ENCODE assay signal across 7 mouse cellular contexts in the genomic region with DNA sequence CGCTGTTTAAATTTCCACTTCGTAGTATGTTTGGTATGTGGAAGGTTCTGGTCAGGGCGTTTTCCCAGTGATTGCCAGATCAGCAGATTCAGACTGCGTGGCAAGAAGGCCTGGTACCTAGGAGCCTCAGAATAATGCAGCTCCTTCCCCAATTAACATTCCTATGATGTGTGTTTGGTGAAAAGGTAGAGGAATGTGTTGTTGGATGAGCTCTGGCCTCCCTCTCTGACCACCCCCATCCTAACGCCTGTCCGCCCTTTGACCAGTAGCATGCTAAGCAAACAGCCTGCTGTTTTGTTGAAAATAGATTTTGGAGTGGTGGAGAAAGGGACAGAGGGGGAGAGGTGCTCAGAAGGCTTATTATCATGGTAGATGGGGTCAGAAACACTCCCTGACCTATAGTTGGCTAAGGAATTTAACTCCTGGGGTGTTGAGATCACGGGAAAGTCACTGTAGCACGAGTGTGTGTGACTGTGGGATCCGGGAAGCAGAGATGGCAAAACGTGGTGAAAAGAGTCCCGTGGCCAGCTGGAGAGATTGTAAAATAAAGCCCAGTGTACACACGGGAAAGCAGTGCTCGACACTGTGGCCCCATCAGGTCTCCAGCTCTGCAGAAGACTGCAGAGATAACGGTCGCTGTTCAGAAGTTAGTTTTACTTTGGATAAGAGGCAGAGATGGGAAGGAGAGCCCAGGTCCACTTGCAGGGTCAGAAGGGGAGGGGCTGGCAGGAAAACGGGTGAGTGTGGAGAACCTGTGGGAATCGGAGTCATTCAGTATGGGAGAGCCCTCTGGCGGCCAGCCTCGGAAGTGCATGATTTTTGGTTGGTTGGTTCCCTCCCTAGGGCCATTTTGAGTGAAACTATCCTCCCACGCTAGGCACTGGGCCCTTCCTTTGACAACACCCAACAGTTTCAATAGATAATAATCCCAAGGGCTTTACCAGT. TPM values are rescaled to one million over a fixed set of nuclear protein-coding genes. Genes with fewer than 3 reads are reported as not detected.
A peak's percentile ranks its signal among the peaks of the same experiment; 100 is the strongest.
DNase-seq lines count a peak whose midpoint lies in the region; ATAC-seq lines count a peak whose summit lies in the region.

No protein-coding gene starts in this region.

- no peak overlapping the region for H3K4me2 ChIP-seq in embryonic facial prominence, embryonic 11.5 days (ENCODE audit: low read depth, low read length)
- H3K4me2 ChIP-seq in limb, embryonic 11.5 days (ENCODE audit: low read depth, severe bottlenecking) = peak overlapping the region; percentile 31; the same call in 1 of the 2 replicates
- peak overlapping the region; percentile 33 for H3K4me2 ChIP-seq in midbrain, embryonic 14.5 days (ENCODE audit: low read length)

- no peak overlapping the region for H3K9ac ChIP-seq in embryonic facial prominence, embryonic 11.5 days (replicated peaks; ENCODE audit: low read length)
- no peak overlapping the region for H3K9ac ChIP-seq in limb, embryonic 11.5 days (ENCODE audit: low read length)
- no peak overlapping the region for H3K9ac ChIP-seq in midbrain, embryonic 14.5 days (replicated peaks; ENCODE audit: low read length)

- no peaks in the 10 kb centered on the region for H3K36me3 ChIP-seq in embryonic facial prominence, embryonic 11.5 days (replicated peaks; ENCODE audit: control insufficient read depth, insufficient read depth, low read depth, low read length)
- H3K36me3 ChIP-seq in limb, embryonic 11.5 days (ENCODE audit: control insufficient read depth, insufficient read depth, low read length) = no peaks in the 10 kb centered on the region
- no peaks in the 10 kb centered on the region for H3K36me3 ChIP-seq in midbrain, embryonic 14.5 days (ENCODE audit: control insufficient read depth, insufficient read depth, low read length)

- no peaks in the 10 kb centered on the region for H3K27me3 ChIP-seq in embryonic facial prominence, embryonic 11.5 days (ENCODE audit: control insufficient read depth, insufficient read depth, low read length)
- H3K27me3 ChIP-seq in limb, embryonic 11.5 days (ENCODE audit: control insufficient read depth, insufficient read depth, low read length) = no peaks in the 10 kb centered on the region
- no peaks in the 10 kb centered on the region for H3K27me3 ChIP-seq in midbrain, embryonic 14.5 days (ENCODE audit: control insufficient read depth, insufficient read depth, low read length)

- no peak overlapping the region for H3K27ac ChIP-seq in embryonic facial prominence, embryonic 11.5 days (replicated peaks; ENCODE audit: low read depth, low read length)
- no peak overlapping the region for H3K27ac ChIP-seq in limb, embryonic 11.5 days (replicated peaks; ENCODE audit: low read depth, low read length)
- H3K27ac ChIP-seq in midbrain, embryonic 14.5 days (replicated peaks; ENCODE audit: low read depth, low read length) = no peak overlapping the region

- H3K4me3 ChIP-seq in embryonic facial prominence, embryonic 11.5 days (ENCODE audit: low read depth, low read length) = no peak overlapping the region
- no peak overlapping the region for H3K4me3 ChIP-seq in limb, embryonic 11.5 days (ENCODE audit: low read depth, low read length)
- no peak overlapping the region for H3K4me3 ChIP-seq in midbrain, embryonic 14.5 days (replicated peaks; ENCODE audit: low read depth, low read length)

- 30% methylated on average over 20 of the region's 20 CpGs for WGBS in embryonic facial prominence, embryonic 11.5 days
- 37% methylated on average over 20 of the region's 20 CpGs for WGBS in limb, embryonic 11.5 days
- WGBS in midbrain, embryonic 14.5 days = 32% methylated on average over 20 of the region's 20 CpGs

- peak; percentile 86 for DNase-seq in adrenal gland, postnatal 25 days
- peak; percentile 93 for DNase-seq in embryonic facial prominence, embryonic 11.5 days (ENCODE audit: low spot score)
- peak; percentile 88 for DNase-seq in kidney, adult 11 months
- peak; percentile 95 for DNase-seq in limb, embryonic 11.5 days (ENCODE audit: low spot score)
- DNase-seq in midbrain, embryonic 14.5 days = peak; percentile 90
- DNase-seq in spleen, adult 12 weeks (ENCODE audit: low spot score) = peak; percentile 46

- ATAC-seq in embryonic facial prominence, embryonic 11.5 days (replicated peaks; ENCODE audit: insufficient number of reproducible peaks, low FRiP score, low TSS enrichment, low read depth) = peak; percentile 68; the same call in 1 of the 2 replicates
- ATAC-seq in granulocyte monocyte progenitor cell, adult 5-6 weeks (replicated peaks; ENCODE audit: poor library complexity, severe bottlenecking) = peak; percentile 91
- ATAC-seq in limb, embryonic 11.5 days (ENCODE audit: insufficient number of reproducible peaks, low FRiP score, low TSS enrichment, low read depth) = peak; percentile 32; the same call in 1 of the 2 replicates
- ATAC-seq in midbrain, embryonic 14.5 days (ENCODE audit: low FRiP score, low TSS enrichment) = 0 out of 2 replicates have a peak, but pooled peaks have one; percentile 57

- no peaks in the 10 kb centered on the region for H3K4me1 ChIP-seq in embryonic facial prominence, embryonic 11.5 days (ENCODE audit: control insufficient read depth, insufficient read depth, low read length)
- no peaks in the 10 kb centered on the region for H3K4me1 ChIP-seq in limb, embryonic 11.5 days (ENCODE audit: control insufficient read depth, insufficient read depth, low read length)
- H3K4me1 ChIP-seq in midbrain, embryonic 14.5 days (ENCODE audit: control insufficient read depth, insufficient read depth, low read length) = no peaks in the 10 kb centered on the region

- no peaks in the 10 kb centered on the region for H3K9me3 ChIP-seq in embryonic facial prominence, embryonic 11.5 days (replicated peaks; ENCODE audit: control insufficient read depth, low read length)
- H3K9me3 ChIP-seq in limb, embryonic 11.5 days (ENCODE audit: control insufficient read depth, low read length) = no peaks in the 10 kb centered on the region
- H3K9me3 ChIP-seq in midbrain, embryonic 14.5 days (ENCODE audit: control insufficient read depth, low read length) = no peaks in the 10 kb centered on the region

RNA-seq across cellular contexts. Expression of gene Abca4, which starts 59.9 kb away (rescaled TPM):
- 2.1 and 5.1 TPM in 2 replicates for total RNA-seq in adrenal gland, postnatal 25 days (2021)
- 1.9 TPM in 2 replicates for polyA plus RNA-seq in embryonic facial prominence, embryonic 11.5 days (2014; fragmentation: Nextera tagmentation; extraction: Ambion mirVana)
- total RNA-seq in granulocyte monocyte progenitor cell, adult 5-6 weeks (2014; fragmentation: Nextera tagmentation) = 0.64 TPM in 1 of 2 replicates, not detected in the other
- total RNA-seq in granulocyte monocyte progenitor cell, adult 5-6 weeks (2017) = 0.52 TPM in 1 of 2 replicates, not detected in the other
- 2.0 and 2.4 TPM in 2 replicates for polyA plus RNA-seq in limb, embryonic 11.5 days (2014; fragmentation: Nextera tagmentation; extraction: Ambion mirVana)
- polyA plus RNA-seq in midbrain, embryonic 14.5 days (2014; fragmentation: Nextera tagmentation; extraction: Ambion mirVana) = 1.00 and 1.6 TPM in 2 replicates

Comparison
In these comparisons a context has a peak if more than half of its experiments do, and no peak if none do; other contexts are left out.
1. ATAC-seq: peak in every context shown above with its lines; median percentile 91 in granulocyte monocyte progenitor cell, adult 5-6 weeks; 68 in embryonic facial prominence, embryonic 11.5 days; 57 in midbrain, embryonic 14.5 days; 32 in limb, embryonic 11.5 days.